Mouse (Mus musculus): ENCODE measurements around the gene Gm21693. TPM values are rescaled to one million over a fixed set of nuclear protein-coding genes. Genes with fewer than 3 reads are reported as not detected.
"Not testable (repeated sequence)": the region's sequence is repeated elsewhere in the genome, so short reads cannot be mapped to it uniquely, and the experiment has no call there.

Gene Gm21693
- total RNA-seq (2021), result not detected in 2 replicates
- long read RNA-seq, result 0 reads

DNA sequence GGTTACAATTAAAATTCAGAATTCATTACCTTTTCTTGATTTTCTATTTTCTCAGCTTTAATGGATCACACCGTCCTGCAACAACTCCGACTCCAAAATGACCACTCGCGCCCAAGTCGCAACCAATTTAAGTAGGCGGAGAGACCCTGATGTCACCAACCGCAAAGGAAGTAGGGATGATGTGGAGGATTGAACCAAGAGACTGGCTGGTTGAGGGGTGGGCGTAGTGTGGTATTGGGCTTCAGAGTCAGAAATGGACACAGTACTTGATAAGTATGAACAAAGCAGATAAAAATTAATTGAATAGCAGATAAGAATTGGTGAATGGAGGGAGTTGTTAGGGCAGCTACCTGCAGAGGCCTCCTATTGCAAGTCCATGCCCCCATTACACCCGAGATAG, at the start of gene Gm21693:
Gm21693 (minus strand) TSS at position 101 of the 400 bp plus-strand sequence.
- not testable (repeated sequence) for DNase-seq

DNA sequence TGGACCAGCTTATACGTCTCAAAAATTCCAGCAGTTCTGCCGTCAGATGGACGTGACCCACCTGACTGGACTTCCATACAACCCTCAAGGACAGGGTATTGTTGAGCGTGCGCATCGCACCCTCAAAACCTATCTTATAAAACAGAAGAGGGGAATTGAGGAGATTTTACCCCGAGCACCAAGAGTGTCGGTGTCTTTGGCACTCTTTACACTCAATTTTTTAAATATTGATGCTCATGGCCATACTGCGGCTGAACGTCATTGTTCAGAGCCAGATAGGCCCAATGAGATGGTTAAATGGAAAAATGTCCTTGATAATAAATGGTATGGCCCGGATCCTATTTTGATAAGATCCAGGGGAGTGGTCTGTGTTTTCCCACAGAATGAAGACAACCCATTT, 4.5 kb downstream of the Gm21693 start:
- not testable (repeated sequence) for DNase-seq

DNA sequence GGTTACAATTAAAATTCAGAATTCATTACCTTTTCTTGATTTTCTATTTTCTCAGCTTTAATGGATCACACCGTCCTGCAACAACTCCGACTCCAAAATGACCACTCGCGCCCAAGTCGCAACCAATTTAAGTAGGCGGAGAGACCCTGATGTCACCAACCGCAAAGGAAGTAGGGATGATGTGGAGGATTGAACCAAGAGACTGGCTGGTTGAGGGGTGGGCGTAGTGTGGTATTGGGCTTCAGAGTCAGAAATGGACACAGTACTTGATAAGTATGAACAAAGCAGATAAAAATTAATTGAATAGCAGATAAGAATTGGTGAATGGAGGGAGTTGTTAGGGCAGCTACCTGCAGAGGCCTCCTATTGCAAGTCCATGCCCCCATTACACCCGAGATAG, 38.8 kb downstream of the Gm21693 start, which contains the start of gene Gm21677:
Gm21677 (minus strand) TSS at position 101 of the 400 bp plus-strand sequence.
- DNase-seq, result not testable (repeated sequence)

Other genes with a start within 250 kb of the Gm21693 start
- gene Gm21677, start 38.9 kb downstream of the Gm21693 start, total RNA-seq (2021), result not detected in 2 replicates
- gene Gm21704, start 64.8 kb upstream of the Gm21693 start, total RNA-seq (2021), result not detected in 2 replicates
- not detected in 2 replicates for gene Gm21708, start 64.8 kb upstream of the Gm21693 start, total RNA-seq (2021)

Data from adrenal gland, postnatal 25 days (tissue).